Comparison of ENCODE assay signal across 19 mouse cellular contexts in genomic region chr1:192778206-192778605, GRCm38 (mm10). TPM values are rescaled to one million over a fixed set of nuclear protein-coding genes. Genes with fewer than 3 reads are reported as not detected.
DNase-seq lines count a peak whose midpoint lies in the region; ATAC-seq lines count a peak whose summit lies in the region.
"Had no signal": no experiment of that assay in that cellular context is flagged by ENCODE, and none has a peak within 500 bp of the region (broad histone marks: within the 10 kb centered on the region; RNA-seq: fewer than 3 reads in every experiment).

No protein-coding gene starts in this region.

- H3K27ac ChIP-seq in heart, embryonic 12.5 days (ENCODE audit: poor library complexity, severe bottlenecking): peak overlapping the region; percentile 65; the same call in 1 of the 2 replicates
- peak overlapping the region; percentile 15; the same call in 1 of the 2 replicates for H3K27ac ChIP-seq in lung, embryonic 15.5 days
- H3K27ac ChIP-seq in limb, embryonic 10.5 days: 0 out of 2 replicates have a peak overlapping the region, but pooled peaks have one; percentile 34
- H3K27ac ChIP-seq in liver, embryonic 11.5 days (ENCODE audit: low read depth, low read length): no peak overlapping the region
- H3K27ac ChIP-seq: forebrain, embryonic 13.5 days; hindbrain, embryonic 15.5 days; midbrain, embryonic 13.5 days; neural tube, embryonic 15.5 days had no signal

- H3K9me3 ChIP-seq in heart, embryonic 12.5 days (replicated peaks): no peaks in the 10 kb centered on the region
- H3K9me3 ChIP-seq in lung, embryonic 15.5 days: no peaks in the 10 kb centered on the region
- no peaks in the 10 kb centered on the region for H3K9me3 ChIP-seq in limb, embryonic 10.5 days (replicated peaks)
- no peaks in the 10 kb centered on the region for H3K9me3 ChIP-seq in liver, embryonic 11.5 days (ENCODE audit: control insufficient read depth, low read length)
- H3K9me3 ChIP-seq: forebrain, embryonic 13.5 days; hindbrain, embryonic 15.5 days; midbrain, embryonic 13.5 days; neural tube, embryonic 15.5 days had no signal

- ATAC-seq in heart, embryonic 12.5 days (ENCODE audit: insufficient number of reproducible peaks, low FRiP score): no peak
- ATAC-seq in lung, embryonic 15.5 days (ENCODE audit: borderline replicate concordance, extremely low read depth, low FRiP score, low TSS enrichment): no peak
- ATAC-seq in liver, embryonic 11.5 days (replicated peaks; ENCODE audit: low FRiP score): no peak
- ATAC-seq: activated CD4-positive, CD25-positive, alpha-beta regulatory T cell, adult 4 months; forebrain, embryonic 13.5 days; midbrain, embryonic 13.5 days had no signal

- intact Hi-C loops in heart, postnatal 10 days (cut with DNase I): no loop called here

- H3K36me3 ChIP-seq in heart, embryonic 12.5 days: no peaks in the 10 kb centered on the region
- H3K36me3 ChIP-seq in lung, embryonic 15.5 days: no peaks in the 10 kb centered on the region
- no peaks in the 10 kb centered on the region for H3K36me3 ChIP-seq in limb, embryonic 10.5 days
- H3K36me3 ChIP-seq in liver, embryonic 11.5 days (ENCODE audit: control insufficient read depth, insufficient read depth, low read length): no peaks in the 10 kb centered on the region
- H3K36me3 ChIP-seq: hindbrain, embryonic 15.5 days; midbrain, embryonic 13.5 days; neural tube, embryonic 15.5 days had no signal

- no peaks in the 10 kb centered on the region for H3K27me3 ChIP-seq in heart, embryonic 12.5 days (replicated peaks)
- H3K27me3 ChIP-seq in lung, embryonic 15.5 days: no peaks in the 10 kb centered on the region
- H3K27me3 ChIP-seq in limb, embryonic 10.5 days (ENCODE audit: low read depth, poor library complexity, severe bottlenecking): no peaks in the 10 kb centered on the region
- no peaks in the 10 kb centered on the region for H3K27me3 ChIP-seq in liver, embryonic 11.5 days (replicated peaks; ENCODE audit: control insufficient read depth, insufficient read depth, low read length)
- H3K27me3 ChIP-seq: hindbrain, embryonic 15.5 days; midbrain, embryonic 13.5 days; neural tube, embryonic 15.5 days had no signal

- H3K4me3 ChIP-seq in heart, embryonic 12.5 days: no peak overlapping the region
- no peak overlapping the region for H3K4me3 ChIP-seq in lung, embryonic 15.5 days
- H3K4me3 ChIP-seq in limb, embryonic 10.5 days: no peak overlapping the region
- H3K4me3 ChIP-seq in liver, embryonic 11.5 days (ENCODE audit: low read depth, low read length): no peak overlapping the region
- H3K4me3 ChIP-seq: forebrain, embryonic 13.5 days; hindbrain, embryonic 15.5 days; midbrain, embryonic 13.5 days; neural tube, embryonic 15.5 days had no signal

- no peak overlapping the region for H3K4me2 ChIP-seq in heart, embryonic 12.5 days
- no peak overlapping the region for H3K4me2 ChIP-seq in lung, embryonic 15.5 days
- no peak overlapping the region for H3K4me2 ChIP-seq in liver, embryonic 11.5 days
- H3K4me2 ChIP-seq: forebrain, embryonic 13.5 days; hindbrain, embryonic 15.5 days; midbrain, embryonic 13.5 days; neural tube, embryonic 15.5 days had no signal

- WGBS in heart, embryonic 12.5 days: 83% methylated on average over 4 of the region's 4 CpGs
- WGBS in lung, embryonic 15.5 days: 92% methylated on average over 4 of the region's 4 CpGs
- 91% methylated on average over 4 of the region's 4 CpGs for WGBS in limb, embryonic 10.5 days
- WGBS in liver, embryonic 11.5 days: 85% methylated on average over 4 of the region's 4 CpGs

- peaks cover 20% of the 10 kb centered on the region for H3K4me1 ChIP-seq in heart, embryonic 12.5 days (replicated peaks)
- peaks cover 8% of the 10 kb centered on the region; the same call in 1 of the 2 replicates for H3K4me1 ChIP-seq in lung, embryonic 15.5 days
- peaks cover 7% of the 10 kb centered on the region for H3K4me1 ChIP-seq in limb, embryonic 10.5 days
- H3K4me1 ChIP-seq in liver, embryonic 11.5 days (replicated peaks; ENCODE audit: control insufficient read depth, insufficient read depth, low read length): no peaks in the 10 kb centered on the region
- H3K4me1 ChIP-seq: forebrain, embryonic 13.5 days; hindbrain, embryonic 15.5 days; midbrain, embryonic 13.5 days; neural tube, embryonic 15.5 days had no signal

- no peak for DNase-seq in heart, postnatal 10 days
- no peak for DNase-seq in lung, adult 18-20 months
- DNase-seq in limb, embryonic 10.5 days (ENCODE audit: low spot score): no peak
- no peak for DNase-seq in layer of hippocampus, postnatal 36 days
- DNase-seq in urinary bladder, postnatal 36 days (ENCODE audit: low spot score in 2 of 2): no peak
- DNase-seq in liver, embryonic 11.5 days (ENCODE audit: low spot score): no peak
- DNase-seq: adrenal gland, postnatal 25 days; cerebellum, adult 2 months; liver; lung, adult 2 months; right cerebral cortex, postnatal 4 days; thymus, adult 18-20 months had no signal

- no peak overlapping the region for H3K9ac ChIP-seq in heart, embryonic 12.5 days
- H3K9ac ChIP-seq in lung, embryonic 15.5 days: no peak overlapping the region
- H3K9ac ChIP-seq in liver, embryonic 11.5 days (ENCODE audit: low read depth, low read length): no peak overlapping the region
- H3K9ac ChIP-seq: forebrain, embryonic 13.5 days; hindbrain, embryonic 15.5 days; midbrain, embryonic 13.5 days; neural tube, embryonic 15.5 days had no signal

RNA-seq across cellular contexts. Expression of gene Hhat, which starts 7.2 kb away (rescaled TPM):
- polyA plus RNA-seq in heart, embryonic 12.5 days (2016; fragmentation: Nextera tagmentation; extraction: Ambion mirVana): 6.7 and 10.2 TPM in 2 replicates
- 1 to 10 TPM; 3.6 to 4.0 TPM for total RNA-seq in heart, postnatal 10 days (2021)
- 10.7 TPM in 2 replicates for polyA plus RNA-seq in lung, embryonic 15.5 days (2015; fragmentation: Nextera tagmentation; extraction: Ambion mirVana)
- polyA plus RNA-seq in limb, embryonic 10.5 days (2016; fragmentation: Nextera tagmentation; extraction: Ambion mirVana): 13.2 and 13.7 TPM in 2 replicates
- total RNA-seq in layer of hippocampus, postnatal 36 days (2021): 1 to 10 TPM in 1 of 2 experiments, under 1 TPM in 1; 0.62 to 1.3 TPM
- polyA plus RNA-seq in liver, embryonic 11.5 days (2014; fragmentation: Nextera tagmentation; extraction: Ambion mirVana): 3.8 and 4.3 TPM in 2 replicates
